Mouse (Mus musculus): Measurements from ENCODE around the gene Rad51b.

DNA sequence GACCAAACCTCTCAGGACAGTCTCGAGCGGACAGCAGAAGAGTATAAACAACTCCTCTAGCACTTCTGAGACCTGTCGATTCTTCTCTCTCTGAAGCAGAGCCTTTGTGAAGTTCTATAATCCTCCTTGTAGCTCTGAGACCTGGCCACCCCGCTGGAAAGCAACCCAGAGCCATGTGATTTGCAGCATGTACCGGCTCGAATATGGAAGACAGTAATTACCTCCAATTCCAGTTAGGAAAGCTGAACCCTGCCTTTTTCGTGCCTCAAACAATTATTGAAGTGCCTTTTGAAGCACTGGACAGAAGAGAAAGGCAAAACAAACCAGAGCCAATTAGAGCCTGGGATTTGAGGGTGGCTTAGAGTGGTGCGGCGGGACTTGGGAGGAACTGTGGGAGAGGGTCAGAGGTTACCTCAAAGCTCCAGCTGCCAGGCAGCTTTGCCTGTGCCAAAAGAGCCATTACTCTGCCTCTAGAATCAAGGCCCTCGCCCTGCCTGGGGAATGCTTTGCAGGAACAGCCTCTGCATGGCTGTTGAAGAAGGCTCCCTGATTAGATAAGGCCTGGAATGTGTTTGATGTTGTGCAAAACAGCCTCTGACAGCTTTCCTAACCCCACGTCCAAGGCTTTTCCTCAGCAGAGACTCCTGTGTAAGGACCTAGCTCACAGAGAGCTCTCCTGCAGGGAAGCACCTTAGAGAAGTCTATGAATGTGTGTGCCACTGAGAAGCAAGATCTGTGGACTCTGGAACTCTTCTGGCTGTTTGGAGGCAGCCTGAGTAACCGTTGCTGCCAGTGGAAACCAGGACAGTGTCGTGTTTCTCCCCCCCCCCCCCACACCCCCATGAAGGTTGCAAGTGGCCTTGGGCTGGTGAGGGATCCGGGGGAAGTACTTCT is 562.5 kb downstream of the Rad51b start:
- TF ChIP-seq CTCF (conservative IDR thresholded peaks at IDR 0.05; ENCODE audit: low read length), result no peak
- no peak for TF ChIP-seq POU5F1 (IDR thresholded peaks at IDR 0.05; ENCODE audit: borderline replicate concordance, low read length)

Data from E14TG2a.4 (cell line).